Mouse (Mus musculus) large intestine, adult 2 months (tissue): ENCODE measurements around the gene Ip6k2. TPM values are rescaled to one million over a fixed set of nuclear protein-coding genes. Genes with fewer than 3 reads are reported as not detected.

Source experiments
- DNase-seq: peaks from one replicate; pipeline ENCODE4 v3.0.0-alpha.2; 2012; ENCODE audit warnings: low read depth, low spot score
- WGBS: fragments of 180-500 bp; shearing (Covaris S2); methylation state at CpG from one replicate; pipeline ENCODE4 v1.1.7; 2018; 5-methylcytosine and 5-hydroxymethylcytosine counted together
- polyA plus RNA-seq: library from polyadenylated mRNA; depleted of rRNA; stranded (reverse); fragments of >200 nt; gene quantifications from 2 replicates; pipeline ENCODE4 v1.2.3, GENCODE M21; 2012

The Ip6k2 gene
- polyA plus RNA-seq, 1 experiment: 39.4 TPM

DNA sequence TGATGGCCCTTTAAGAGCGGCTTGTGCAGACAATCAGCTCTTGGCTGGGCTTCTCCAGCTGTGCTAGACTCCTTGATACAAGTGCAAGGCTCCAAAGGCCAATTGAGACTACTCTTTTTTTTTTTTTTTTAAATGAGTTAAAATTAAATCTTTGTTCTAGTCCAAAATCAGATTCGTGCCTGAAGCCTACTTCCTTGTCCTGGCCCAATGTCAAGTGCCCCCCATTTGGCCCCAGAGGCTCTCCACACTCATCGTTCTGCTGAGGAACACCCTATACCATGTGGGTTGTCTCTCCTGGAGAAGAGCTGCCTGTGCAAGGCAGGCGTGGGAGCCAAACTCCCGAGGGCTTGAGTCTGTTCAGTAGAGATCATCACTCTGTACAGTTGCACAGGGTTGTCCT, 2.6 kb upstream of the Ip6k2 start:
- WGBS: 33% methylated on average over 5 of the region's 5 CpGs
- DNase-seq: no peak

DNA sequence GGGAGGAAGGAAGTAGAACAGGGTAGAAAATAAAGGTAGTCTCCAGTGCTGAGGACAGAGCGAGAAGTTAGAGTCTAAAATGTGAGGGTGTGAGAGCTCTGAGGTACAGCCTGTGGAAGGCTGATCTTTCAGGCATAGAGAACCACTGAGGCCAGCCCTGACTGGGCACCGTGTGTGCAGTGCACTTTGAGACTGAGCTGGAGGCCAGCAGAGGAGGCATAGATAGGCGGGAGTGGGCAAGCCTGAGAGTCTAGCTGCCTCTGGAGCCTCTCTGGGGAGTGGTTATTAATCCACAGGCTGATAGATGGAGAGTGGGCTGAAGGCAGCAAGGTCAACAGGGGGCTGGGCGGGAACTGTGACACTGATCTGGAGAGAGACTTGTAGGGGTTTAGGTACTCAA, 1.7 kb upstream of the Ip6k2 start:
- DNase-seq: no peak
- WGBS: 74% methylated on average over 4 of the region's 4 CpGs

DNA sequence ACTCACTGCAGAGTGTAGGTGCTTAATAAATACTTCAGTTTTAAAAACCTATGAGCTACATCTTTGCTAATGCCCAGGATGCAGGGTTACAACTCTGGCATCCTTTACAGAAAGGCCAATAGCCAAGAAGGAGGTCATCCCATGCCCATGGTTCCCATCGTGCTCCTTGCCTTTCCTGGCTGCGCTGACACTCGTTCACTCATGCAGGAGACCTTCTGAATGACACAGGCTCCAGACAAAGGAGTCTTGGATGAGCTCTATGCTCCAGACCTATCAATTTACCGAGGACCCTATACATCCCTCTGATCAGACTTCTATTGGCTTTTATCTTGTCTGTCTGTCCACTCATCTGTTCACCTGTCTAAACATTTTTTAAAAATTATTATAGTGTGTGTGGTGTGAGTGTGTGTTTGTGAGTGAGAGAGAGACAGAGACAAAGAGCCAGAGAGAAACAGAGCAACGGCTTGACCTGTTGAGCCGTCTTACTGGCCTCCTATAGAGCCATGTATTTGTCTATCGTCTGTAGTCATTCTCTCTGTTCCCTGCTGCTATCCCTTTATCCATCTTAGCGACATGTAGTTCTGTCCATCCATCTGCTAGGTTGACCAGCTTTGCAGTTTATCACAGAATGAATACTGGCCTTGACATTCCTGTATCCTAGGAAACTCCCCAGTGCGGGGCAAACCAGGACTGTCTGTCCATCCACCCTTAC, 604 bp upstream of the Ip6k2 start:
- 34% methylated on average over 9 of the region's 9 CpGs for WGBS
- DNase-seq: no peak

- no peak for DNase-seq
These were observed 1.8 kb downstream of the Ip6k2 start for GRCm38 (mm10) chr9:108785416-108785815.

- WGBS: 64% methylated on average over 1 of the region's 1 CpGs
- no peak for DNase-seq
These were observed 2.9 kb downstream of the Ip6k2 start for GRCm38 (mm10) chr9:108786494-108786893.

GRCm38 (mm10) chr9:108787080-108787479, 3.5 kb downstream of the Ip6k2 start:
- no peak for DNase-seq
- 83% methylated on average over 2 of the region's 2 CpGs for WGBS

GRCm38 (mm10) chr9:108788713-108789112, 5.1 kb downstream of the Ip6k2 start:
- no peak for DNase-seq

DNA sequence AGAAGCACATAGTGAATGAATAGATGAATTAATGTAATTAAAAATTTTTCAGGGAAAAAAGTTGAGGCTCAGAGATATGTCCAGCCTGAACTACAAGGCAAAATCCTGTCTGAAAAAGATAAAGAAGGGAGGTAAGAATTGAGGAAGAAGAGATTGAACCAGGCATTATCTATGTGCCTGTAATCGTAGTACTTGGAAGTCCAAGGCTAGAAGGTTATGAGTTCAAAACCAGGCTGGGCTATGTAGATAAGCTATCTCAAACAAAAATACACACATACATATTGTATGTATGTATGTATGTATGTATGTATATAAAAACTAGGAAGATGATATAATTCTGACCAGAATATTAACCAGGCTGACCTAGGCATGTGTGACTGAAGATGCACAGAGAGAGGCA, 8.7 kb downstream of the Ip6k2 start:
- WGBS: 67% methylated on average over 1 of the region's 1 CpGs
- DNase-seq: no peak

More at GRCm38 (mm10) chr9:108788713-108789112, 5.1 kb downstream of the Ip6k2 start:
- WGBS: 72% methylated on average over 3 of the region's 3 CpGs

DNA sequence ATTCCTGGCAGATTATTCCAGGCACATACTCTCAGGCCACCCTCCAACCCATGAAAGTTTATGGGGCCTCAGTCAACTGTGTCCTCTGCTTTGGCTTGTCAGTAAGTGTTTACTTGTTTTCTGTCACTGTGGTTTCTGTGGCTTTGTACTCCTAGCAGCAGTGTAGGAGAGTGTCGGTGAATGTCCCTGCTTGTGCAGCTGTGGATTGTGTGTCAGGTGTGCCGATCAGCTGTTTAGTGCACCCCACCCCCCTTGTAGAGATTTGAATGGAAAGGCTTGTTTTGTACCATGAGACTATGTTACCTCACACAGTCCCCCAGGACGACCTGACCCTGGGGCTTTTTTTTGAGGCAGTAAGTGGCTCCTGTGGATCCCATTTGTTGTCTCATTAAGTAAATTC, 9.1 kb downstream of the Ip6k2 start:
- no peak for DNase-seq
- 34% methylated on average over 3 of the region's 3 CpGs for WGBS

GRCm38 (mm10) chr9:108795281-108795680, 11.7 kb downstream of the Ip6k2 start:
- WGBS: 58% methylated on average over 2 of the region's 2 CpGs
- DNase-seq: no peak

DNA sequence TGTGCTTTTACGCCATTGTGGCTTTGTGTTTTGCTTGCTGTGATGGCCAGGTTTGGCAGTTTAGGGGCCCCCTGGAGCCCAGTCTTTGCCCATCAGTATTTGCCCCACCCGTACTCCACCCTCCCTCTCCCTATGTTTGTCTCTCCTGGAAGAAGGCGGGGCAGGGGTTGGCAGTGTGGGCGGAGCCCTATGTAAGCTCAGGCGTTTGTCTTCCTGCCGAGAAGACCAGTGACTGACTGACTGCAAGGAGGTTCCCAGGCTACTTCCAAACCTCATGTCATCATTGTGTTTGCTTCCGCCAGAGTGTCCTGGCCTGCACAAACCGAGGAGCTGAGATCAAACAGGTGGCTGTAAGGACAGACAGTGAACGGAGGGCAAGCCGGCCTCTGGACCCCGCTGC, 12.2 kb downstream of the Ip6k2 start:
- peak; percentile 47 for DNase-seq
- 17% methylated on average over 11 of the region's 11 CpGs for WGBS

- WGBS: 56% methylated on average over 4 of the region's 4 CpGs
- no peak for DNase-seq
These were observed 12.9 kb downstream of the Ip6k2 start for GRCm38 (mm10) chr9:108796351-108796981.

GRCm38 (mm10) chr9:108797477-108797876, 13.9 kb downstream of the Ip6k2 start:
- 81% methylated on average over 7 of the region's 7 CpGs for WGBS
- DNase-seq: no peak

GRCm38 (mm10) chr9:108798508-108799075, 15.0 kb downstream of the Ip6k2 start:
- 38% methylated on average over 5 of the region's 5 CpGs for WGBS
- no peak for DNase-seq

DNA sequence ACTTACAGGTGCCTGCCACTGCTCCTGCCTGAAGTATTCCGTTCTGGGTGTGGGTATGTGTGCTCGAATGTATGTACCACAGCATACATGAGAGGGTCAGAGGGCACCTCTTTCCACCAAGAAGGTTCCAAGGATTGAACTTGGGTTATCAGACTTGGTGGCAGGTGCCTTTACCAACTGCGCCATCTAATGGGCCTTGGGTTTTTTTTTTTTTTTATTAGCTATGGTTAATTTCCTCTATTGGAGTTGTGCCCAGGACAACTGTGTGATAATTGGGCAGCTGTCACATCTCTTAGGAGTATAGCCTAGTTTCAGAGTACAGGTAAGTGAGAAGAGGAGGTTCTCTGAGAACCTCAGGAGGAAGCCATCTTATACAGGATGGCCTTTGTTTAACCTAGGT, 16.0 kb downstream of the Ip6k2 start:
- DNase-seq: no peak
- 33% methylated on average over 3 of the region's 3 CpGs for WGBS

DNA sequence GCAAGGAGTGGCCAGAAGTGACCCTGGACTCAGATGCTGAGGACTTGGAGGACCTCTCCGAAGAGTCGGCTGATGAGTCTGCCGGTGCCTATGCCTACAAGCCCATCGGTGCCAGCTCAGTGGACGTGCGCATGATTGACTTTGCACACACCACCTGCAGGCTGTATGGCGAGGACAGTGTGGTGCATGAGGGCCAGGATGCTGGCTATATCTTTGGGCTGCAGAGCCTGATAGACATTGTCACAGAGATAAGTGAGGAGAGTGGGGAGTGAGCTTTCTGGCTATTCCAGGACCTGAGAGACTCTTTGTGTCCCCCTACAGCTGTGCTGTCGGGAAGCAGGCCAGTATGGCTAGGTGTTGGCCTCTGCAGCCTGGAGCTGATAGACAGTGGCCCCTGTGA, 22.2 kb downstream of the Ip6k2 start:
- DNase-seq: no peak
- 91% methylated on average over 8 of the region's 8 CpGs for WGBS

- no peak for DNase-seq
These were observed 22.8 kb downstream of the Ip6k2 start for GRCm38 (mm10) chr9:108806379-108806778.

- 88% methylated on average over 1 of the region's 1 CpGs for WGBS
- DNase-seq: no peak
These were observed 23.2 kb downstream of the Ip6k2 start for GRCm38 (mm10) chr9:108806831-108807230.

DNA sequence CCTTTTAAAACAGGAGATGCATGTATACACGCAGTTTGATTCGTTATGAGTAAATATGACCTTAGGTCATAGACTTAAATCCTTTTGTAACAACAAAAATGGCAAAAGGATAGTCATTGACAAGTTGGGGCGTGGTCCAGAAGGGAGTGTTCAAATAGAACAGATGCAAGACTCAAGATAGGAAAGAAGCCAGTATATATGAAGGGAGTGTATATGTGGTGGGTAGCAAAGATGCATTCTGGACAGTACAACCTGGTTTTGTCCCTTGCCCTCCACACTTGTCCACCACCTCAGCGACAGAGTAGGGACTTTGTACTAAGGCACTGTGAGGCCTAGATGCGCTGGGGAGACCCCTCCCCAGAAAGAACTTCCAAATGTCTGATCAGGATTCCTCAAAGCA, 24.1 kb downstream of the Ip6k2 start:
- no peak for DNase-seq
- 38% methylated on average over 5 of the region's 5 CpGs for WGBS

- peak; percentile 55 for DNase-seq
- WGBS: under 1% methylated on average over 62 of the region's 62 CpGs
These were observed 24.6 kb downstream of the Ip6k2 start, which contains the start of gene Nckipsd for GRCm38 (mm10) chr9:108808163-108808665. TSS of gene Nckipsd (plus strand) at chr9:108808368.

DNA sequence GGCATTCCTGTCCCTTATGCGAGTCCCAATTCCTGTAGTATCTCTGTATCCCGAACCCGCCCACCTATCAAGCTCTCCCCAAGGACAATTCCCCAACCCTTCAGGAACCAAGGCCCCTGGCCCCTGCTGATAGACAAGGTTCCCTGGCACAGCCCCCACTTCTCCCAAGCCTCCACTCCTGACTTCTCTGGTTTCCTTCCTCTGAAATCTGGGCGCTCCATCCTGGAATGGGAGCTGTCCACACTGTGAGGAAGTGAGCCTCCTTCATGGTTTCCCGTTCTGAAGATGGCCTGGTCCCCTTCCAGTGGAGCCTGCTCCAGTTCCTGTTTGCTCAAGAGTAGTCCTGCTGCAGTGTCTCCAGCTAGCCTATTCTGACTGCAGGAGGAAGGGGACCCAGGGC, 25.6 kb downstream of the Ip6k2 start:
- DNase-seq: no peak
- 61% methylated on average over 5 of the region's 5 CpGs for WGBS
